Mouse (Mus musculus) kidney, adult 9 months (tissue): ENCODE measurements around the gene Map4k1.

Experiments used
- DNase-seq: peaks from one replicate; pipeline ENCODE4 v3.0.0; 2022

Map4k1 gene

DNA sequence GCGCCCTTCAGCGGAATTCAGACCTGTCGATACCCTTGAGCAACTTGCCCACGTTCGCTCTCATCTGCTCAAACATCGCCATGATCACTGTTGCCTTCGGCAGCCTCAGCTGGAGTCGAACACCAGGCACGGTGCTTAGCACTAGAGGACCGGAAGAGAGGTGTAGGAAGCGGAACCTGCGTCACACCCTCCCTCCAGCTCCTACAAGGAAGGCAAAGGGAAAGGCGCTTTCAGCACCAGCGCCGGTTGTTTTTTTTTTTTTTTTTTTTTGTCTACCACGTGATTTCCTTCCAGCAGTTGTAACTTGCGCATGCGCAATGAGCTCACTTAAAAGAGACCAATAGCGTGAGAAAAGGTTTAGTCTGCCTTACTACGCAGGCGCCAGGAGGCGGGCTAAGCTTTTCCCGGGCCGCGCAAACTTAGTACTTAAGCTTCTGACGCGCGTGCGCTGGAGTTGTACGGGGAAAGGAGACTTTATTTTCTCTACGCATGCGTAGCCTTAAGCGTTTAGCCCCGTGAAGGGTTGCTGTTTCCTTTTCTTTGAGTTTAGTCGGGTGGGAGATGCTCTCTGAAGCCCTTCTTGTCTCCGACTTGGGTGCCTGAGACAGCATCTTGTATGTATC is at the start of gene Map4k1, which contains the start of gene Eif3k:
TSS of gene Map4k1 (plus strand) at position 400 of the 623 bp plus-strand sequence.
TSS of gene Eif3k (minus strand) at position 214 of the 623 bp plus-strand sequence.
- peak; percentile 99 for DNase-seq

GRCm38 (mm10) chr7:28932421-28933041 is 49.3 kb upstream of the Map4k1 start:
- no peak for DNase-seq

GRCm38 (mm10) chr7:28933825-28934224 is 48.0 kb upstream of the Map4k1 start:
- DNase-seq = no peak

GRCm38 (mm10) chr7:28936787-28937186 is 45.1 kb upstream of the Map4k1 start:
- DNase-seq = no peak

- DNase-seq = no peak
These were observed 43.2 kb upstream of the Map4k1 start for GRCm38 (mm10) chr7:28938654-28939053.

- DNase-seq = peak; percentile 75
These were observed 42.2 kb upstream of the Map4k1 start for GRCm38 (mm10) chr7:28939418-28940183.

DNA sequence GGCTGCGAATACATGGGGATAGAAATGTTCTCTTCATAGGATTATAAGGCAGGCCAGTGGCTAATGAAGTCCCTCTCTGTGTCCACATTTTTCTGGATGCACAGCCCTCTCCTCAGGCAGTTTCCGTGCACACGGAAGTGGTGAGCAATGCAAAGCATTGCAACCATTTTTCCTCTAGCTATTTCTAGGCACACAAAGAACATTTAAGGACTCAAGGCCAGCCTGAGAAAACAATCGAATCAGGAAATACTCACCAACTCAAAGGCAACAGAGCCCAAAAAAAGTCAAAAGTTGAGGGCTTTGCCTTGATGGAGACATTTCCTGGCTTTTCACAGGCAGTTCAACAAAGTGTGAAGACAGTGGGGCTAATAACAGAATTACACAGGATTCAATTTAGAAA is 40.7 kb upstream of the Map4k1 start:
- DNase-seq = no peak

DNA sequence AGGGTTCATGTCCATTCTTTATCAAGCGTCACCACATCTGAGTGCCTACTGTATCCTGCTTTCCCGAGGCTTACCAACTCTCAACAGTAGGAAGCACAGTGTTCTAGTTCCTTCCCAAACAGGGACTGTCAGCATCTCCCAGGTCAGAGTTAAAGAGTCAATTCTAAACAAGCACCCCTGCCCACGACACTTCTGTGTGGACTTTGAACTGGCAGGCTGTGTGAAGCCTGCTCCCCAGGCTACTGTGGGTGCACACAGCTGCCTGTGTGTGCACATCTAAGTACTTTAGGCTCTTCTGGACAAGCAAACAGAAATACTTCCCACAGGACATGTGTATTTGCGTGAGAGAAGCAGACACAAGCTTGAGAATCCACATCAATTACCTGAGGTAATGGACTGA is 40.3 kb upstream of the Map4k1 start:
- DNase-seq = peak; percentile 73

DNA sequence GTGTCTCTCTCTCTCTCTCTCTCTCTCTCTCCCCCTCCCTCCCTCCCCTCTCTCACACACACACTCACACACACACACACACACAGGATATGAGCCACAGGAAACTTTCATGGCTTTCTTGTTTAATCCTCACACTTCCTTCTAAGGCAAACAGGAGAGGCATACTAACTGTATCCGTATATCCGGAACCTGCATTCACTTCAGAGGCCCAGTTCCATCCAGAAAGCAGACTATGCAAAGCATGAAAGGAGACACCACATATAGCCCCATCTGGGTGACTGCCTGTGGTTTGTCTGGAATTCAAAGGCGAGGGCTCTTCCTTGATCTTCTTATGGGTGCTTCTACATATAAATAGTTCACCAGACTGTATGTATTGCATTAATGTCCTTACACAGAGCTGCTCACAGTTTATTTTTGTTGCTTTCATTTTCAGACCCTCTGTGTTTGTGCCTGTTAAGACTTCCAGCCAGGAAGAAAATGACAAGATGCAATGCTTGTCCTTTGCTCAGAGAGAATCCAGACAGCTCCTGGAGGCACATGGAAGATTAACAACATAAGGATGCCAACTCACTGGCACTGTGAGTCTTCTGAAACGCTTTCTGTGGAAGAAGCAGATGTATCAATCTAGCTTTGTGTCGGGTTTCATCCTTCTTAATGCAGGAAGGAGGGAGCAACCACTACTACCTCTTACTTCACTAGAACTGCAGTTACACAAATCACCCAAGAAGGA is 38.2 kb upstream of the Map4k1 start:
- DNase-seq = no peak

DNA sequence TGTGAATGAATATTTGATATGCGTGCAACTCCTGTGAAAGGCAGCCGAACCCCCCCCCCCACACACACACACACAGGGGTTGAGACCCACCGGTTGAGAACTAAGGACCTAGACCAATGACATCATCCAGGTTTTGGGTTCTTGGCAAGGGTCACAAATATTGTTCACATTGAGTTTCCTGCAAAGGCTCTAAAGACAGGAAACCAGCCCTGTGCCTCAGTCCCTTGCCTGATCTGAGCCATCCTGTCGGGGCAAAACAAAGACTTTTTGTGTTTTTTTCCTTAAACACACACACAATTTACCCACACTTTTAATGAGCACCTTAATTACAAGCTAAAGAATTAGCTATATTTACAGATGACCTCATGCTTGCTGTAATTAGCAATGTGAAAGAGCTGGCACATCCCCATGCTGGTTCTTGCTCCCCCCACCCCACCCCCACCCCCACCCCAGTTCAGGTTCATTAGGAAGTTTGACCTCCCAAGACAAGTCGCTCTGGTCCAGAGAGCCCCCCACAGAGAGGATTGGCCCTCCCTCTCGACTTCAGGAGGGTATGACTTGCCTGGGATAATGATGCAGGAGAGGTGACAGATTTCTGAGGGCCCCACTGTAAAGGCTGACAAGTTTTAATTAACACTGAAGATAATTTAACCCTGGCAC is 37.0 kb upstream of the Map4k1 start:
- no peak for DNase-seq

- DNase-seq = no peak
These were observed 36.2 kb upstream of the Map4k1 start for GRCm38 (mm10) chr7:28945416-28946270.

DNA sequence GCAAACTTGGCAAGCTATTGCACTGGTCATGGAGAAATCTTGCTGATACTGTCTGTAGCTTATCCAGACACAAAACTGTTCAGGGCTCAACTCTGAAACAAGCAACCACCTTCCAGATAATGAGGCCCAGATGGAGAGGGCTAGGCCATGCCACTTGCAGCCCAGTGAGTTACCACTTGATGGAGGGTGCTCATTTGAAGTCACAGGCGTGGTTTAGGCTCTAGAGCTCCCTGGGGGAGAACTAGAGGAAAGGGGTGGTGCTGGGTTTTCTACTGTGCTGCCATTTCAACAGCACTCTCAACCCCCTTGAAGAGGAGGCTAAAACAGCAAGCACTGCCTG is 35.6 kb upstream of the Map4k1 start:
- DNase-seq = no peak

DNA sequence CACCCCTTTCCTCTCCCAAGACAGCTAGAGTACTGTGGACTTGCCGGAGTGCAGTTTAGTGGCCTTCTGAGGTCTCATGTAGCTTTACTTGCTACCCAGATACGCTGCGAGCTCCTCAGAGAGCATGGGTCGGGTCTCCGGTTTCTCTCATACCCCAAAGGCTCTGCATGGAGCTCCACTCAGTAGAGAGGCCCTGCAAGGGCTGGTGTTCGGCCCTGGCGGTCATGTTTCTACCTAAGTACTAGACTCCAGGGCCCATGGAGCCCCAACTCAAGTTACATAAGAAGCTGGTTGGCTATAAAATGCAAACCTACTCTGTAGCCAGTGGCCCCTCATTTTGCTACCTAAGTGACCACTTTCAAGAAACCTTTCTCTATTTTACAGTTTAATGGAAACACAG is 33.1 kb upstream of the Map4k1 start:
- DNase-seq = no peak

DNA sequence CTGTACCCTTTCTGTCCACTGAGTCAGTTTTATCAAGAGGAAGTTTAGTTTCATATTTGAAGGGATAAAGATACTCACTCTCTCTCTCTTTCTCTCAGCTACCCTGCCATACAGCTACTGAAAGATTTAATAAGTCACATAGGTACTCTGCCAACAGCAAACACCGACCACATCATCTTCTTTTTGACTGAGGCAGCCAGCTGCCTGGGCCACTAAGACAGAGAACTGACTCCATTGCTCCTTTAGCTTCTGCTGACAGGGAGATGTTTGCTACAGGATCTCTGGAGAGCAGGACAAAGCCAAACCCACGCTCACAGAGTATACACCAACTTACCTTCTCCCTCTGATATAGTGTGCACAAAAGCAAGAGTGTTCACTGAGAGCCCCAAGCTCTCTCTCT is 32.6 kb upstream of the Map4k1 start:
- no peak for DNase-seq

- no peak for DNase-seq
These were observed 31.4 kb upstream of the Map4k1 start for GRCm38 (mm10) chr7:28950346-28951037.

- DNase-seq = no peak
These were observed 30.1 kb upstream of the Map4k1 start for GRCm38 (mm10) chr7:28951764-28952163.

DNA sequence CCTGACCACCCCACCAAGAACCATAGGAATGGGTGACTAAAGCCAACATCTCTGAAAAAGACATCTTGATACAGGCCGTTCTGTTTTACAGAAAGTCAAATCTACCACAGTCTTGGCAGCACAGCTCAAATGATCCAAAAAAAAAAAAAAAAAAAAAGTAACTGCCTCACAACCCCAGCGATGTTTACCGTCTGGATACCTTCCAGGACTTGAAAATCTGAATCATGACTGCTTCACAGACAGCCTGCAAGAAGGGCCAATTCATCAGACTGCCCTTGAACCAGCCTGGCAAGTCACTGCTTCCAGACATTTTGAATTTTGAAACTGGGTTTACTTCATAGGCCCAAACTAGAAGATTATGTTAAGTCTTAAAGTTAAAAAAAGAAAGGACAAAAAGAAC is 29.1 kb upstream of the Map4k1 start:
- DNase-seq = no peak

DNA sequence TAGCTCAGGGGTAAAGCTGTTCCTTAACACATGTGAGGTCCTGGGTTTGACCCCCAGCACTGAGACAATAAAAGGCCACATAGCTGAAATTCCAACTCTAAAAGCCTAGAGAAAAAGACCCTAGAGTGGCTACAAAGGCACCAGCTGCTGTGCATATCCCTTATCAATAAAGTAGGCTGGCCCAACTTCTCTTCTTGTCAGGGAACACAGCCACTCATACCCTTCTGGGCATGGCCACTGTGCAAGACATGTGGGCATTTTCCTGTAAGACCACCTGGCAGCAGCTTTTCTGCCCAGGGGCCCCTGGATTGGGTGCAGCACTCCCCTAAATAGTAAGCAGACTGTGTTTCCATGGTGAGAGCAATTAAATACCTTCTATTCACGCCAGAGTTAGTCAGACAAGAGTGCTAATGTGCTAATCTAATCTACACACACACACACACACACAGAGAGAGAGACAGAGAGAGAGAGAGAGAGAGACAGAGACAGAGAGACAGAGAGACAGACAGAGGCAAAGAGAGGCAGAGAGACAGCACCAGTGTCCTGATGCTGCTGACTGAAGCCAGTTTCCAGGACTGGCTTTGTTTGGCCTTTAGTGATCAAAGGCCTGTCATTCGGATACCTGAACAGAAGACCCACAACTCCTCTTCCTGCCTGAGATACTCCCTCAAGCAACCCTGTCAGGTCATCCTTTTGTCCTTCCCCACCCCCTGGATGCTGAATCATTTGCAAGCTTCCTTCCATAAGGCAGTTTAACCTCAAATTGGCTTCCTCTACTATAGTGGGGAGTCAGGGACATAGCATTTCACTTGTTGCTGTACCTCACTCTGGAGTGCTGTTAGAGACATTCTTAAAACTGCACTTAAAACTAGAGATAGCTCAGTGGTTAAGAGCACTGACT is 28.1 kb upstream of the Map4k1 start:
- no peak for DNase-seq

GRCm38 (mm10) chr7:28954773-28955172 is 27.1 kb upstream of the Map4k1 start:
- DNase-seq = no peak

- DNase-seq = no peak
These were observed 26.5 kb upstream of the Map4k1 start for GRCm38 (mm10) chr7:28955295-28955897.
